Mouse (Mus musculus) limb, embryonic 11.5 days (tissue): ENCODE results near the gene Soat1. TPM values are rescaled to one million over a fixed set of nuclear protein-coding genes. Genes with fewer than 3 reads are reported as not detected.

ENCODE experiments used
- ATAC-seq: fragments of 200-750 bp; cut with Nextera tagmentation; 2 replicates; pipeline ENCODE4 v1.8.0; 2017; ENCODE audit warnings: low read depth; ENCODE audit not compliant: insufficient number of reproducible peaks, low FRiP score, low TSS enrichment
- DNase-seq: peaks from one replicate; pipeline ENCODE4 v3.0.0-alpha.2; 2015; ENCODE audit warnings: low spot score
- H3K27ac ChIP-seq: fragments of 300-500 bp; sonication (generic); replicated peaks from 2 replicates; pipeline ENCODE4 v1.5.1; 2014; ENCODE audit warnings: low read depth, mild to moderate bottlenecking, low read length
- H3K27me3 ChIP-seq: fragments of 300-500 bp; sonication (generic); 2 replicates; pipeline ENCODE4 v1.6.1; 2014; ENCODE audit warnings: mild to moderate bottlenecking, low read length, mixed read lengths; ENCODE audit not compliant: control insufficient read depth, insufficient read depth
- H3K36me3 ChIP-seq: fragments of 300-500 bp; sonication (generic); 2 replicates; pipeline ENCODE4 v1.6.1; 2014; ENCODE audit warnings: mild to moderate bottlenecking, low read length, moderate library complexity, mixed read lengths; ENCODE audit not compliant: control insufficient read depth, insufficient read depth
- H3K4me1 ChIP-seq: fragments of 300-500 bp; sonication (generic); 2 replicates; pipeline ENCODE4 v1.6.1; 2014; ENCODE audit warnings: low read length, mixed read lengths; ENCODE audit not compliant: control insufficient read depth, insufficient read depth
- H3K4me2 ChIP-seq: fragments of 300-500 bp; sonication (generic); 2 replicates; pipeline ENCODE4 v1.6.1; 2014; ENCODE audit warnings: low read depth, mild to moderate bottlenecking, moderate library complexity; ENCODE audit not compliant: severe bottlenecking
- H3K4me3 ChIP-seq: fragments of 300-500 bp; sonication (generic); 2 replicates; pipeline ENCODE4 v1.5.1; 2014; ENCODE audit warnings: low read depth, low read length
- H3K9ac ChIP-seq: fragments of 300-500 bp; sonication (generic); 2 replicates; pipeline ENCODE4 v1.6.1; 2014; ENCODE audit warnings: mild to moderate bottlenecking, low read length
- H3K9me3 ChIP-seq: fragments of 300-500 bp; sonication (generic); 2 replicates; pipeline ENCODE4 v1.6.1; 2016; ENCODE audit warnings: low read length; ENCODE audit not compliant: control insufficient read depth
- WGBS: fragments of 180-500 bp; shearing (Covaris S2); extraction: QIAGEN DNeasy Blood & Tissue Kit; methylation state at CpG from one replicate; pipeline ENCODE4 v1.1.7; 2014; 5-methylcytosine and 5-hydroxymethylcytosine counted together
- polyA plus RNA-seq: library from polyadenylated mRNA; unstranded; fragments of >200 nt; fragmentation: Nextera tagmentation; extraction: Ambion mirVana; gene quantifications from 2 replicates; pipeline ENCODE4 v1.2.1, GENCODE M21; 2014

The Soat1 gene
- polyA plus RNA-seq, 1 experiment from 2014 or later: 27.6 TPM

GRCm38 (mm10) chr1:156428434-156428833, 45.7 kb downstream of the Soat1 start:
- Histone ChIP-seq H3K36me3 (no peaks in the 10 kb centered on the region; the same call in 1 of the 2 replicates), H3K27ac (no peak overlapping the region), H3K4me2 (no peak overlapping the region), H3K9ac (no peak overlapping the region), H3K4me1 (no peaks in the 10 kb centered on the region), H3K4me3 (no peak overlapping the region), H3K9me3 (no peaks in the 10 kb centered on the region), H3K27me3 (no peaks in the 10 kb centered on the region)
- DNase-seq (no peak), ATAC-seq (no peak)
- 90% methylated on average over 6 of the region's 6 CpGs for WGBS

- no peak overlapping the region for H3K27ac ChIP-seq
- H3K9ac ChIP-seq: no peak overlapping the region
- DNase-seq (no peak), ATAC-seq (no peak)
- no peaks in the 10 kb centered on the region for H3K27me3 ChIP-seq
- 93% methylated on average over 4 of the region's 4 CpGs for WGBS
- H3K36me3 ChIP-seq: no peaks in the 10 kb centered on the region
- no peak overlapping the region for H3K4me3 ChIP-seq
- H3K4me2 ChIP-seq: no peak overlapping the region
- no peaks in the 10 kb centered on the region for H3K9me3 ChIP-seq
- H3K4me1 ChIP-seq: no peaks in the 10 kb centered on the region
Observed at GRCm38 (mm10) chr1:156425746-156426145, 48.4 kb downstream of the Soat1 start.

- H3K4me2 ChIP-seq: no peak overlapping the region
- H3K4me3 ChIP-seq: no peak overlapping the region
- no peaks in the 10 kb centered on the region for H3K4me1 ChIP-seq
- no peak overlapping the region for H3K27ac ChIP-seq
- no peaks in the 10 kb centered on the region for H3K36me3 ChIP-seq
- no peak for DNase-seq
- no peaks in the 10 kb centered on the region for H3K27me3 ChIP-seq
- H3K9me3 ChIP-seq: no peaks in the 10 kb centered on the region
- 88% methylated on average over 3 of the region's 3 CpGs for WGBS
- ATAC-seq: no peak
- no peak overlapping the region for H3K9ac ChIP-seq
Observed at GRCm38 (mm10) chr1:156424054-156424453, 50.1 kb downstream of the Soat1 start.

- no peak overlapping the region for H3K4me2 ChIP-seq
- no peaks in the 10 kb centered on the region for H3K4me1 ChIP-seq
- no peak overlapping the region for H3K9ac ChIP-seq
- H3K36me3 ChIP-seq: no peaks in the 10 kb centered on the region
- DNase-seq (no peak), ATAC-seq (no peak)
- H3K4me3 ChIP-seq: no peak overlapping the region
- H3K9me3 ChIP-seq: no peaks in the 10 kb centered on the region
- H3K27me3 ChIP-seq: no peaks in the 10 kb centered on the region
- WGBS: 87% methylated on average over 6 of the region's 6 CpGs
- H3K27ac ChIP-seq: no peak overlapping the region
Observed at GRCm38 (mm10) chr1:156423493-156423892, 50.6 kb downstream of the Soat1 start.

GRCm38 (mm10) chr1:156422856-156423255, 51.3 kb downstream of the Soat1 start:
- DNase-seq: no peak
- WGBS: 82% methylated on average over 6 of the region's 6 CpGs
- Histone ChIP-seq H3K9me3 (no peaks in the 10 kb centered on the region), H3K36me3 (no peaks in the 10 kb centered on the region), H3K4me3 (no peak overlapping the region), H3K27me3 (no peaks in the 10 kb centered on the region), H3K4me2 (no peak overlapping the region), H3K9ac (no peak overlapping the region), H3K4me1 (no peaks in the 10 kb centered on the region), H3K27ac (no peak overlapping the region)
- no peak for ATAC-seq

- DNase-seq (peak; percentile 86), ATAC-seq (peak; percentile 92)
- no peak within 1 kb of the TSS for H3K27ac ChIP-seq
- peak within 1 kb of the TSS; percentile 53 for H3K4me3 ChIP-seq
- H3K9ac ChIP-seq: peak within 1 kb of the TSS; percentile 43; the same call in 1 of the 2 replicates
- H3K36me3 ChIP-seq: no peaks in the 10 kb centered on the region
- H3K27me3 ChIP-seq: no peaks in the 10 kb centered on the region
- no peaks in the 10 kb centered on the region for H3K4me1 ChIP-seq
- peak within 1 kb of the TSS; percentile 47 for H3K4me2 ChIP-seq
- no peaks in the 10 kb centered on the region for H3K9me3 ChIP-seq
- under 1% methylated on average over 44 of the region's 44 CpGs for WGBS
Observed at GRCm38 (mm10) chr1:156420671-156421297, 53.3 kb downstream of the Soat1 start, which contains the start of gene Axdnd1. Axdnd1 (minus strand) TSS chr1:156421159.

- Histone ChIP-seq H3K27me3 (no peaks in the 10 kb centered on the region), H3K9me3 (no peaks in the 10 kb centered on the region), H3K9ac (no peak overlapping the region), H3K36me3 (no peaks in the 10 kb centered on the region), H3K4me3 (no peak overlapping the region), H3K4me2 (no peak overlapping the region), H3K4me1 (no peaks in the 10 kb centered on the region), H3K27ac (no peak overlapping the region)
- WGBS: 61% methylated on average over 4 of the region's 4 CpGs
- no peak for ATAC-seq
- DNase-seq: no peak
Observed at GRCm38 (mm10) chr1:156418170-156418569, 56.0 kb downstream of the Soat1 start.

GRCm38 (mm10) chr1:156408521-156408920, 65.6 kb downstream of the Soat1 start:
- DNase-seq: no peak
- Histone ChIP-seq H3K36me3 (no peaks in the 10 kb centered on the region), H3K4me3 (no peak overlapping the region), H3K9ac (no peak overlapping the region), H3K27me3 (no peaks in the 10 kb centered on the region), H3K27ac (no peak overlapping the region), H3K4me2 (no peak overlapping the region), H3K9me3 (no peaks in the 10 kb centered on the region), H3K4me1 (no peaks in the 10 kb centered on the region)
- WGBS: 68% methylated on average over 4 of the region's 4 CpGs
- no peak for ATAC-seq

- DNase-seq (no peak), ATAC-seq (no peak)
- Histone ChIP-seq H3K4me3 (no peak overlapping the region), H3K9ac (no peak overlapping the region), H3K9me3 (no peaks in the 10 kb centered on the region), H3K4me2 (no peak overlapping the region), H3K36me3 (no peaks in the 10 kb centered on the region), H3K27ac (no peak overlapping the region), H3K27me3 (no peaks in the 10 kb centered on the region), H3K4me1 (no peaks in the 10 kb centered on the region)
- 60% methylated on average over 3 of the region's 3 CpGs for WGBS
Observed at GRCm38 (mm10) chr1:156408004-156408403, 66.1 kb downstream of the Soat1 start.
